Mouse (Mus musculus) lung, postnatal 0 days (tissue): Measurements from ENCODE around the gene Rad51b.

ENCODE experiments used
- CTCF ChIP-seq: IDR thresholded peaks from 2 replicates; pipeline ENCODE4 v1.5.1; 2016; ENCODE audit warnings: antibody characterized with exemption, mild to moderate bottlenecking
- EP300 ChIP-seq: IDR thresholded peaks from 2 replicates; pipeline ENCODE4 v1.6.1; 2016; ENCODE audit warnings: antibody characterized with exemption, mild to moderate bottlenecking, control low read depth

GRCm38 (mm10) chr12:79766116-79766515, 469.0 kb downstream of the Rad51b start:
- TF ChIP-seq CTCF: no peak
- no peak for TF ChIP-seq EP300
